Mouse (Mus musculus) liver, adult 2 months (tissue): ENCODE measurements around the gene Emp3. TPM values are rescaled to one million over a fixed set of nuclear protein-coding genes. Genes with fewer than 3 reads are reported as not detected.
"Not testable (repeated sequence)": the region's sequence is repeated elsewhere in the genome, so short reads cannot be mapped to it uniquely, and the experiment has no call there.

Experiments used
- DNase-seq: peaks from one replicate; pipeline ENCODE4 v3.0.0-alpha.2; 2011; ENCODE audit warnings: low read depth, low spot score; ENCODE audit errors: extremely low read depth
- H3K27ac ChIP-seq: fragments of 200-500 bp; replicated peaks from 2 replicates; pipeline ENCODE4 v1.5.1; 2012; ENCODE audit warnings: low read depth, mild to moderate bottlenecking, control low read depth, inconsistent platforms, low read length; ENCODE audit not compliant: insufficient read depth
- H3K27me3 ChIP-seq: fragments of 200-500 bp; 2 replicates; pipeline ENCODE4 v1.6.1; 2012; ENCODE audit warnings: mild to moderate bottlenecking, moderate library complexity, low read length, inconsistent platforms; ENCODE audit not compliant: control insufficient read depth, insufficient read depth
- H3K36me3 ChIP-seq: fragments of 200-500 bp; 2 replicates; pipeline ENCODE4 v1.6.1; 2012; ENCODE audit warnings: low read length, inconsistent platforms; ENCODE audit not compliant: control insufficient read depth, insufficient read depth
- H3K4me1 ChIP-seq: fragments of 200-500 bp; 2 replicates; pipeline ENCODE4 v1.6.1; 2011; ENCODE audit warnings: low read length; ENCODE audit not compliant: control insufficient read depth, insufficient read depth
- H3K4me3 ChIP-seq: fragments of 200-500 bp; 2 replicates; pipeline ENCODE4 v1.5.1; 2011; ENCODE audit warnings: low read depth, mild to moderate bottlenecking, control low read depth, low read length, moderate library complexity; ENCODE audit not compliant: insufficient read depth
- H3K79me2 ChIP-seq: fragments of 200-500 bp; 2 replicates; pipeline ENCODE4 v1.6.1; 2012; ENCODE audit warnings: inconsistent platforms, mild to moderate bottlenecking, low read length, moderate library complexity; ENCODE audit not compliant: control insufficient read depth, insufficient read depth
- H3K9ac ChIP-seq: fragments of 200-500 bp; 2 replicates; pipeline ENCODE4 v1.6.1; 2012; ENCODE audit warnings: low read depth, mild to moderate bottlenecking, control low read depth, inconsistent platforms, low read length
- CTCF ChIP-seq: fragments of 200-500 bp; IDR thresholded peaks from 2 replicates; pipeline ENCODE4 v1.5.1; 2011; ENCODE audit warnings: low read depth, low read length, control low read depth
- POLR2A ChIP-seq: fragments of 200-500 bp; IDR thresholded peaks from 2 replicates; pipeline ENCODE4 v1.6.1; 2011; ENCODE audit warnings: low read length, control low read depth; ENCODE audit not compliant: insufficient read depth; ENCODE audit errors: extremely low read depth
- WGBS: fragments of 180-500 bp; shearing (Covaris S2); methylation state at CpG from one replicate; pipeline ENCODE4 v1.1.7; 2018; 5-methylcytosine and 5-hydroxymethylcytosine counted together
- polyA plus RNA-seq: library from polyadenylated mRNA; depleted of rRNA; stranded (reverse); fragments of >200 nt; gene quantifications from 2 replicates; pipeline ENCODE4 v1.2.3, GENCODE M21; 2012
- total RNA-seq: library from RNA; depleted of rRNA; stranded (reverse); fragments of >200 nt; gene quantifications from 2 replicates; pipeline ENCODE4 v1.2.3, GENCODE M21; 2014

The Emp3 gene
- total and polyA plus RNA-seq, 2 experiments: 3.6 to 13.6 TPM

DNA sequence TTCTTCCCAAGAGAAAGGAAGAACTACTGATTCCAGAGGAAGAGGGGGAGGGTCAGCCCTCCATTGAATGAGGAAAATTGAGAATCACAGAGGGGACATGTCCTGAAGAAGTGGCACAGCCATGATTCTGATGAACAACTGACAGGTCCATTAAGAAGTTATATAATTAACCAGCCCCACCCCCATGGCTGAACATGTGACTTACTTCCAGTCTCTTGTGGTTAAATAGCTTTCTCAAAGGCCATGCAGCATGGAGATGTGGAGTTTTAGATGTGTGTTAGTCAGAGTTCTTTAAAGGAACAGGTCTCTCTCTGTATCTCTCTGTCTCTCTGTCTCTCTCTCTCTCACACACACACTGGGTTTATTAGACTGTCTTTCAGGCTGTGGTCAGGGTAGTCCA, 12.8 kb downstream of the Emp3 start:
- no peak for DNase-seq

DNA sequence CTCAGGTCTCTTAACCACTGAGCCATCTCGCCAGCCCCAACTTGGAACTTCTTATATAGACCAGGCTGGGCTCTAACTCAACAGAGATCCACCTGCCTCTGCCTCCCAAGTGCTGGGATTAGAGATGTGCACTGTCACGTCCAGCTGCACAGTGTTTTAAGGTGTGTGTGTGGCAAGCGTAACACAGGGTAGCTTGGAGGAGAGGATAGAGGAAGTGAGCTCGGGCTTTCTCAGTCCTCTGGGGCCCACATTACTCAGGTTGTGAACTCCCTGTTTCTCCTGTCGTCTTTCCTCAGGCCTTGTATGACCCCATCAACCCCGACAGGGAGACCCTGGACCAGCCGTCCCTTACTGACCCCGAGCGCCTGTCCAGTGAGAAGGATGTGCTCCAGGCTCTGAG, 14.6 kb downstream of the Emp3 start:
- Histone ChIP-seq H3K27ac (no peak overlapping the region), H3K36me3 (peaks cover 20% of the 10 kb centered on the region), H3K9ac (no peak overlapping the region), H3K27me3 (no peaks in the 10 kb centered on the region), H3K79me2 (no peaks in the 10 kb centered on the region), H3K4me1 (no peaks in the 10 kb centered on the region), H3K4me3 (no peak overlapping the region)
- DNase-seq: no peak
- TF ChIP-seq CTCF (no peak), POLR2A (no peak)
- WGBS: 96% methylated on average over 9 of the region's 9 CpGs

More for the DNA sequence above, 12.8 kb downstream of the Emp3 start:
- H3K9ac ChIP-seq: no peak overlapping the region
- no peaks in the 10 kb centered on the region for H3K4me1 ChIP-seq
- no peaks in the 10 kb centered on the region for H3K79me2 ChIP-seq
- H3K27me3 ChIP-seq: no peaks in the 10 kb centered on the region
- H3K36me3 ChIP-seq: peaks cover 23% of the 10 kb centered on the region
- no peak overlapping the region for H3K4me3 ChIP-seq
- H3K27ac ChIP-seq: no peak overlapping the region
- no peak for TF ChIP-seq CTCF
- no peak for TF ChIP-seq POLR2A

DNA sequence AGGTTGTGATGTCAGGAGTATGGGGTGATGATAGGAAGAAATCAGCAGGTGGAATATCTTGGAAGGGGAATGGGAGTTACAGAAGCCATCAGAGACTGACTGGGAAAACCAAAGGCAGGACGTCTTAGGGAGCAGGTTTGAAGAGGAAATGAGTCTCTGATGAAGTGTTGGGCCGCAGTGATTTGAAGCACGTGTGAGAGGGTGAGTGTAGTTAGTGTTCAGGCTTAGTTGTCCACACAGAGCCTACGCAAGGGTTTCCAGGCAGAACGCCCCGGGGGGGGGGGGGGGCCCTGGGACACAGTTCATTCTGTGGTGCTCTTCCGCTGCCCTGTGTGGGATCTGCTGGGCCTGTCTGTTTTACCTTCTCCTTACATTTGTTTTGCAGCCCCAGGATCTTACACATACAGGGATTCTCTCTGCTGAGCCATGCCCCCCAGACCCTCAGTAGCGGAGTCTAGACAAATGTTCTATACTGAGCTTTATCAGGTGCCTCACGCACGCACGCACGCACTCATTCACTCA, 18.7 kb downstream of the Emp3 start:
- Histone ChIP-seq H3K79me2 (no peaks in the 10 kb centered on the region; the same call in 1 of the 2 replicates), H3K4me1 (peaks cover 6% of the 10 kb centered on the region), H3K36me3 (peaks cover 8% of the 10 kb centered on the region), H3K9ac (no peak overlapping the region), H3K27ac (no peak overlapping the region), H3K4me3 (no peak overlapping the region), H3K27me3 (no peaks in the 10 kb centered on the region)
- TF ChIP-seq CTCF: no peak
- TF ChIP-seq POLR2A: no peak
- no peak for DNase-seq
- 75% methylated on average over 12 of the region's 12 CpGs for WGBS

DNA sequence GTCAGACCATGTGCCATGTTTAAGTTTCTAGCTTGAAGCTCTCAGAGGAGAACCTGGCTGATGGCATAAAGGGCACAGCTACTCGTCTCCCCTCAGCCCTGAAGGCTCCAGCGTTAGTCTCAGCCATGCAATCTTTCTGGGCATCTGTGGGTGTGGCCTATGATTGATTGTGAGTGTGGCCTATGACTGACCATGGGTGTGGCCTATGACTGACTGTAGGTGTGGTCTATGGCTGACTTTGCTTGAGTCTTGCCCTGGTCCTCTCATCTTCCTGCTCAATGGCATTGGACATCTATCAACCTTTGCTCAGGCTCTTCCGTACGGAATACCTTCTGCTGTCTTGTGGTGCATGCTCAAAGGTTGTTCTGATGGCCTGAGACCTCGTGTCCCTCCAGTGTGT, 19.6 kb downstream of the Emp3 start:
- TF ChIP-seq POLR2A (no peak), CTCF (no peak)
- DNase-seq: peak; percentile 48
- Histone ChIP-seq H3K36me3 (peaks cover under 1% of the 10 kb centered on the region; the same call in 1 of the 2 replicates), H3K4me1 (peaks cover 6% of the 10 kb centered on the region), H3K27me3 (no peaks in the 10 kb centered on the region), H3K9ac (no peak overlapping the region), H3K4me3 (no peak overlapping the region), H3K79me2 (no peaks in the 10 kb centered on the region; the same call in 1 of the 2 replicates), H3K27ac (no peak overlapping the region)
- WGBS: 31% methylated on average over 5 of the region's 5 CpGs

DNA sequence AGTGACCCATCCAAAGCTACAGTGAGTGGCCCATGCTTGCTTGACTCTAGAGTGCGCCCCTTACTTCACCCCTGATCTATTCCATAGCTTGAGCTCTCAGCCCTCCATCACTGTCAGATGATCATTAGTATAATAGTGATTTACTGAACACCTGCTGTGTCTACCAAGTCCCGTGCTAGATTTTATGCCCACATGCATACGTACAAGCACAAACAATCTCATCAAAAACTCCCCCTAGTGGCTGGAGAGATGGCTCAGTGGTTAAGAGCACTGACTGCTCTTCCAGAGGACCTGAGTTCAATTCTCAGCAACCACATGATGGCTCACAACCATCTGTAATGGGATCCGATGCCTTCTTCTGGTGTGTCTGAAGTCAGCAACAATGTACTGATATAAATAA, 23.1 kb downstream of the Emp3 start:
- peak; percentile 47 for DNase-seq
- not testable (repeated sequence) for H3K4me1 ChIP-seq, H3K79me2 ChIP-seq, H3K36me3 ChIP-seq, H3K27me3 ChIP-seq, H3K27ac ChIP-seq
- peak overlapping the region; percentile 28; the same call in 1 of the 2 replicates for H3K9ac ChIP-seq
- H3K4me3 ChIP-seq: peak overlapping the region; percentile 71
- 37% methylated on average over 4 of the region's 4 CpGs for WGBS

DNA sequence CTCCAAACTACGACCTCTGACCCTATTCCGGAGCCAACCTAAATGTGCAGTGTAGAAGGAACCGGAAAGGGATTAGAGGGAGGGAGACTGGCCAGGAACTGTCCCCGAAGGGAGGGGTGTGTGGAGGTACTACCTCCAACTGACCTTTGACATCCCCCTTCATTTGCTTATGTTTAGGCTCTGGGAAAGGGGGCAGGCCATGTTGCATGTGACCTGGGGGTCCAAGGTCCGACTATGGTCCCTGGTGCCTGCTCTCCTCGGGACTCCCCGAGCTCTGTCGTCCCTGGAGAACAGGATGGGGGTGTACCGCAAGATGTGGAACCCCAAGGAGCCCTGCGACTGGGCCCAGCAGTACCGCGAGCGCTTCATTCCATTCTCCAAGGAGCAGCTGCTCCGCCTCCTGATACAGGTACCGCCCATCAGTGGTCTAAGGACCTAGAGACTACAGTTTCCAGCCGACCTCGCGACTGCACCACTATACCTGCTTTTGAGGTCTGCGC, 23.9 kb downstream of the Emp3 start:
- peak overlapping the region; percentile 92 for H3K27ac ChIP-seq
- peak overlapping the region; percentile 71 for H3K4me3 ChIP-seq
- peak; percentile 99 for DNase-seq
- no peaks in the 10 kb centered on the region for H3K36me3 ChIP-seq
- WGBS: 1% methylated on average over 19 of the region's 19 CpGs
- H3K79me2 ChIP-seq: no peaks in the 10 kb centered on the region; the same call in 1 of the 2 replicates
- H3K9ac ChIP-seq: peak overlapping the region; percentile 70
- no peaks in the 10 kb centered on the region for H3K27me3 ChIP-seq
- no peak for TF ChIP-seq CTCF
- peak; percentile 60; the same call in 1 of the 2 replicates for TF ChIP-seq POLR2A
- peaks cover 6% of the 10 kb centered on the region for H3K4me1 ChIP-seq
